Mouse (Mus musculus) cortical plate, adult 2 months (tissue): ENCODE measurements around the gene Mphosph9.

ENCODE experiments used
- CTCF ChIP-seq: fragments of 200-500 bp; IDR thresholded peaks from 2 replicates; pipeline ENCODE4 v1.5.1; 2011; ENCODE audit warnings: mild to moderate bottlenecking, control low read depth, low read length; ENCODE audit not compliant: insufficient read depth; ENCODE audit errors: extremely low read depth
- POLR2A ChIP-seq: fragments of 200-500 bp; IDR thresholded peaks from 2 replicates; pipeline ENCODE4 v1.6.1; 2011; ENCODE audit warnings: mild to moderate bottlenecking, low read length, control low read depth; ENCODE audit not compliant: insufficient read depth; ENCODE audit errors: extremely low read depth

DNA sequence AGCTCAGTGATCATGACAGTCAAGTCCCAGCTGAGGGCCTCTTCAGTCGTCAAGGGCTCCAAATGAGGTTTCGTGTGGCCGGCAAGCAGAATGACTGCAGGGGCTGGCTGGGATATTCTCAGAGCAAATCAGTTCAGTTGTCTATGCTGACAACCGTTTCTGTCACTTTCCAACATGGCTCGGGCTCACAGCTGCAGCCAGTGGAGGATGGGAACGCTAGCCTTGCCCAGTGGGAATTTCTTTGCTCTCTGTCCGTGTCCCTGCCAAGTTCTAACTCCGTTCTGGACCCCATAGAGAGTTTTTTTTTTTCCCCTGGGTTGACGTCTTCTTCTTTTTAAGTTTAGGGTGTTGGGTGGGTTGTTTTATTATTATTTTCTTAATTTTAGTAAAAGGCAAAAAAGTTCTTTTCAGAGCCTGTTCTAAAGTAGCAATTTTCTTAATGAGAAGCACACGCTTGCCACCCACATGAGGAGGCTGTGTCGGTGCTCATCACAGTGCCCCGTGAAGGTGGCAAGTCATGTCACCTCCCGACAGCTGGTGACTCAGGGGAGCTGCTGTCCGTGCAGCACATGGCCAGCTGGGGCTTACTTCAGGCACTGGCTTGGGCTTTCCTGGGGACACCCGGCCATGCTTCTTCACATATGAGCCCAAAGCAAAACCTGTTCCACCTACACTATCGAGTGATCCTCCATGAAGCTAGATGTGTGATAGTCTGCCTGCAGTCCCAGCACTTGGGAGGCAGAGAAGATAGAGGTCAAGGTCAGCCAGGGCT, 103.3 kb downstream of the Mphosph9 start:
- TF ChIP-seq POLR2A, result no peak
- TF ChIP-seq CTCF, result no peak
